Mouse (Mus musculus) testis, adult 2 months (tissue): ENCODE measurements around the gene Slc19a3. TPM values are rescaled to one million over a fixed set of nuclear protein-coding genes. Genes with fewer than 3 reads are reported as not detected.
A peak's percentile ranks its signal among the peaks of the same experiment; 100 is the strongest.
"Not testable (repeated sequence)": the region's sequence is repeated elsewhere in the genome, so short reads cannot be mapped to it uniquely, and the experiment has no call there.

ENCODE experiments used
- H3K27ac ChIP-seq: fragments of 200-500 bp; 2 replicates; pipeline ENCODE4 v1.5.1; 2012; ENCODE audit warnings: low read depth, low read length; ENCODE audit not compliant: control insufficient read depth, insufficient read depth
- H3K27me3 ChIP-seq: fragments of 200-500 bp; 2 replicates; pipeline ENCODE4 v1.6.1; 2012; ENCODE audit warnings: mild to moderate bottlenecking, low read length, moderate library complexity; ENCODE audit not compliant: control insufficient read depth, insufficient read depth
- H3K36me3 ChIP-seq: fragments of 200-500 bp; 2 replicates; pipeline ENCODE4 v1.6.1; 2012; ENCODE audit warnings: mild to moderate bottlenecking, low read length; ENCODE audit not compliant: control insufficient read depth, insufficient read depth
- H3K4me1 ChIP-seq: fragments of 200-500 bp; 2 replicates; pipeline ENCODE4 v1.6.1; 2012; ENCODE audit warnings: low read length; ENCODE audit not compliant: control insufficient read depth, insufficient read depth
- H3K4me3 ChIP-seq: fragments of 200-500 bp; 2 replicates; pipeline ENCODE4 v1.5.1; 2012; ENCODE audit warnings: low read depth, mild to moderate bottlenecking, low read length, moderate library complexity, mixed read lengths; ENCODE audit not compliant: control insufficient read depth
- CTCF ChIP-seq: fragments of 200-500 bp; IDR thresholded peaks from 2 replicates; pipeline ENCODE4 v1.5.1; 2012; ENCODE audit warnings: low read depth, mild to moderate bottlenecking, inconsistent platforms, low read length, moderate library complexity; ENCODE audit not compliant: control insufficient read depth, insufficient read depth, insufficient replicate concordance
- POLR2A ChIP-seq: fragments of 200-500 bp; IDR thresholded peaks from 2 replicates; pipeline ENCODE4 v1.6.1; 2012; ENCODE audit warnings: low read depth, mild to moderate bottlenecking, inconsistent platforms, low read length, moderate library complexity; ENCODE audit not compliant: control insufficient read depth
- polyA plus RNA-seq: library from polyadenylated mRNA; depleted of rRNA; stranded (reverse); fragments of >200 nt; gene quantifications from 2 replicates; pipeline ENCODE4 v1.2.3, GENCODE M21; 2012

Gene Slc19a3
- polyA plus RNA-seq, 1 experiment: 0.10 TPM

DNA sequence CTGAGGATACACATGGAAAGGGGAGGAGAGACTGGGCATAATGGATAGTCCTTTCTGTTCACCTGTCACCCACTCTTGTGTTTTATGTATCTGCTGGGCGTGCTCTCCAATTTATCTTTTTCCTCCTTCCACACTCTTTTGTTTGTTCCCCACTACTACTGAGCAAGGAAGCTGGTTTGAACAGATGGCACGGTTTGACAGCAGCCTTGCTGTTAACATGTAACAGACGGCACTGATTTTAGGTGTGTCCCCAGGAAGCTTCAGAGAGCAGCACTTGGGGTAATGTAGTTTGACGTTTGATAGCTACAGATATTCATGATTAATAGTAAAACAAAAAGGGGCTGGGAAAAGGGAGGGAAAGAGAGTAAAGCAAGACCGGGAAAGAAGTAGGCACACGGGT, 30.8 kb downstream of the Slc19a3 start:
- Histone ChIP-seq H3K4me3 (no peak overlapping the region), H3K27ac (no peak overlapping the region), H3K27me3 (no peaks in the 10 kb centered on the region), H3K4me1 (peaks cover 2% of the 10 kb centered on the region; the same call in 1 of the 2 replicates), H3K36me3 (no peaks in the 10 kb centered on the region)
- TF ChIP-seq CTCF (no peak), POLR2A (no peak)

DNA sequence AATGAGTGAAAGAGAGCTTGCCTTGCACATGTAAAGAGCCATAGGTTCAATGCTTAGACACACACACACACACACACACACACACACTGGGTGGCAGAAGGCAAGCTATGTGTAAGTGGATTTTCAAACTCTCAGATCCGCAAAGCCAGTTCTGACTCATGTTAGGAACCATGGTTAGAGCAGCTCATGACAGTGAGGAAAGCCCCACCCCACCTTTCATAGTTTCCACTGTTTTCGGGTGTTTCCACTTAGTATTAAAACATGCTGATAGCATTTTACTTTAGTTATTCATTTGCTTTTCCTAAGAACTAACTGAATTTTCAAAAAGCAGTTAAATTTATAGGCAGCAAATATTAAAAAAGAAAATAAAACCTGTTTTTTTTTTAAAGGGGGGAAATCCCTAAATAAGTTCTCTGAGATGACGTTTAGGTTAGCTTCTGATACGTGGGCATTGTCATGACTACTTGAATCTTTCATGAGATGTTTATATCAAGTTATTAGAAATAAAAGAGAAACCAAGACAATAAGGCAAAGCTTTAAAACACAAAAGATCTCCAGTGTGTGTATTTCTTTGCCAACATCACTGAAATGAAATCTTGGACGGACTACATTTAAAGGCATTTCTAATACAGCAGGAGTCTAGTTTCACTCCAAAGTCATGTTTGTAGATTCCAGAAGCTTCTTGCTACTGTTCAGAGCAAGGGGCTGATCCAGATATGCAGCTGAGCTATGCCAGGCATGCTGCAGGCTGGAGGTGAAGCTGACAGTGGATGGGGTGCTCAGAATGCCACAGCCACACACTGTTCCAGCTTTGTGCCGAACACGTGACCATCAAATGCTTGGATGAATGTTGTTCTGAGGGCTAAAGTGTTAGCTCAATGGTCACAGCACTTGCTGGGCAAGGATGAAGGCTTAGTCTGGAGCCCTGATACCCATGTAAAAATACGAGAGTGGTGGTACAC, 31.7 kb downstream of the Slc19a3 start:
- Histone ChIP-seq H3K27ac (no peak overlapping the region), H3K27me3 (no peaks in the 10 kb centered on the region), H3K4me1 (peaks cover 2% of the 10 kb centered on the region; the same call in 1 of the 2 replicates), H3K4me3 (no peak overlapping the region), H3K36me3 (no peaks in the 10 kb centered on the region)
- TF ChIP-seq POLR2A (no peak), CTCF (no peak)

DNA sequence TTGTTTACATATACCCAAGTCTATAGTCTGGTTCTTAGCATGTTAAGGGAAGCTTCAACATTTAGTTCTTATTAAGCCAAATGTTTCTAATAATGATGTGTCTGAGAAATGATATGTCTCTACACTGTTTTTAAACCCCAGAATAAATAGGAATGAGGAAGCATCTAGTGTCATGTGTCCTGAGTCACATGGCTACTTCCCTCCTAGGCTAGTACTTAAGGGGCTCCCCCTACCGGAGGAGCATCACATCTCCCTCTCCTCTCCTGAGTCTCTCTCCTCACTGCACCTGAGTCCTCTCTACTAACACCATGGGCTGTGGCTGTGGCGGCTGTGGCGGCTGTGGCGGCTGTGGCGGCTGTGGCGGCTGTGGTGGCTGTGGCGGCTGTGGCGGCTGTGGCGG, 37.9 kb downstream of the Slc19a3 start, which contains the start of gene Gm47959:
Gene Gm47959 (plus strand): TSS at position 243 of the 400 bp plus-strand sequence.
- H3K27me3 ChIP-seq, H3K4me1 ChIP-seq, H3K36me3 ChIP-seq, H3K27ac ChIP-seq: not testable (repeated sequence)
- H3K4me3 ChIP-seq: peak within 1 kb of the TSS; percentile 33

- no peaks in the 10 kb centered on the region for H3K4me1 ChIP-seq
- H3K27me3 ChIP-seq: no peaks in the 10 kb centered on the region
- TF ChIP-seq CTCF (no peak), POLR2A (no peak)
- no peaks in the 10 kb centered on the region for H3K36me3 ChIP-seq
- no peak overlapping the region for H3K27ac ChIP-seq
- H3K4me3 ChIP-seq: no peak overlapping the region
Observed at GRCm38 (mm10) chr1:82993947-82994346, 44.3 kb downstream of the Slc19a3 start.

- TF ChIP-seq POLR2A (no peak), CTCF (no peak)
- Histone ChIP-seq H3K4me1 (no peaks in the 10 kb centered on the region), H3K36me3 (no peaks in the 10 kb centered on the region), H3K27ac (no peak overlapping the region), H3K4me3 (no peak overlapping the region), H3K27me3 (no peaks in the 10 kb centered on the region)
Observed at GRCm38 (mm10) chr1:82992093-82992492, 46.2 kb downstream of the Slc19a3 start.

- no peak overlapping the region for H3K4me3 ChIP-seq
- TF ChIP-seq CTCF: no peak
- no peak for TF ChIP-seq POLR2A
- H3K27ac ChIP-seq: no peak overlapping the region
- no peaks in the 10 kb centered on the region for H3K27me3 ChIP-seq
- no peaks in the 10 kb centered on the region for H3K4me1 ChIP-seq
- no peaks in the 10 kb centered on the region for H3K36me3 ChIP-seq
Observed at GRCm38 (mm10) chr1:82991596-82991995, 46.7 kb downstream of the Slc19a3 start.

GRCm38 (mm10) chr1:82991062-82991461, 47.2 kb downstream of the Slc19a3 start:
- Histone ChIP-seq H3K4me3 (no peak overlapping the region), H3K36me3 (no peaks in the 10 kb centered on the region), H3K4me1 (no peaks in the 10 kb centered on the region), H3K27ac (no peak overlapping the region), H3K27me3 (no peaks in the 10 kb centered on the region)
- TF ChIP-seq POLR2A (no peak), CTCF (no peak)
